ENCODE assay signal across 8 mouse cellular contexts in the genomic region with DNA sequence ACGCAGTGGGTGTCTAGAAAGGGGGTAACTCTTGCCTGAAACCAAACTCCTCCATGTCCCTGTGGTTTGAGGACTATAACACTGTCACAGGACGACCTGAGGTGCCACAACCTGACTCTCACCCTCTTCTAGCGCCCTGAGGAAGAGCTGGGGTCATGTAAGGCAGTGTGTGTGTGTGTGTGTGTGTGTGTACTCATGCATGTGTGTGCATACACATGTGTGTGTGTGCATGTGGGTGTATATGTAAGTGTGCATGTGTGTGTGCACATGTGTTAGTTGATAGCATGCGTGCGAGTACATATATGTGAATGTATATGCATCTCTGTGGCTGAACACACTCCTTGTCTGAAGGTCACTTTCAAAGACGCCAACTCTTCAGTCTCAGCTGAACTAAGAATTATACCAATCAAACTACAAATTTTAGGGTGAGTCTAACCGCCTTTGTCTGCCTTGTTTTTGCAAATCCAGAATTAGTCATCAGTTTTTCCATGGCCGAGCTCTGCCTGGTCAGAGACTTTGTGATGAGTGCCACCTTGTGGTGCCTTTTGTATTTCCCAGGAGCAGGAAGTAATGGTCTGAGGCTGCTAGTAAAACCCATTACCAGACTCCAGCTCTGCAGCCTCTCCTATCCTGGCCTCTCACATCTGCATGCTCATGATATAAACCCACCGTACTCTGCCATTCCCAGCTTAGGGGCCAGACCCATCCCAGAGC. TPM values are rescaled to one million over a fixed set of nuclear protein-coding genes. Genes with fewer than 3 reads are reported as not detected.
DNase-seq lines count a peak whose midpoint lies in the region; ATAC-seq and TF ChIP-seq lines count a peak whose summit lies in the region.

No protein-coding gene starts in this region.

- peak overlapping the region; percentile 49 for H3K27ac ChIP-seq in gastrocnemius, adult 2 months
- H3K27ac ChIP-seq in left cerebral cortex, adult 2 months = no peak overlapping the region

- ATAC-seq in erythroid progenitor cell, adult 5-6 weeks (replicated peaks; ENCODE audit: low FRiP score, poor library complexity, severe bottlenecking) = no peak

- no peak overlapping the region for H3K4me3 ChIP-seq in gastrocnemius, adult 2 months
- H3K4me3 ChIP-seq in left cerebral cortex, adult 2 months = no peak overlapping the region

- TF ChIP-seq CTCF in gastrocnemius, adult 2 months (IDR thresholded peaks at IDR 0.05) = peak; percentile 84
- TF ChIP-seq CTCF in left cerebral cortex, adult 2 months (IDR thresholded peaks at IDR 0.05) = peak; percentile 80

- intact Hi-C loops in gastrocnemius, adult 2 months (cut with DNase I) = loop anchor here (2.0 to 5.0 kb wide), 2 partner anchors 91 to 225 kb away; no protein-coding TSS in a partner anchor
- intact Hi-C loops in left cerebral cortex, adult 2 months (cut with DNase I) = loop anchor here (1.0 kb wide), 2 partner anchors 383 to 528 kb away; no protein-coding TSS in a partner anchor

- DNase-seq in adrenal gland, adult (ENCODE audit: inconsistent age in 2 of 2, low spot score in 1 of 2) = peak; percentile 79 to 93
- DNase-seq in cerebellum, postnatal 25 days = peak; percentile 70 to 86
- peak; percentile 87 for DNase-seq in gastrocnemius, adult 2 months
- peak; percentile 88 for DNase-seq in hindlimb bud, embryonic 11.5 days (ENCODE audit: extremely low spot score, low read depth, low spot score)
- peak; percentile 82 to 84 for DNase-seq in left cerebral cortex, adult 2 months (ENCODE audit: extremely low spot score in 1 of 2, low spot score in 2 of 2)
- DNase-seq in mesoderm, embryonic 11.5 days (ENCODE audit: low read depth, low spot score) = peak; percentile 89
- DNase-seq in spleen, adult 12 weeks (ENCODE audit: low spot score) = peak; percentile 25

RNA-seq across cellular contexts. Expression of a gene that starts 14.6 kb away (rescaled TPM):
- total RNA-seq in gastrocnemius, adult 2 months (2021) = 100 to 1,000 TPM; 102 to 104 TPM
- 100 to 1,000 TPM; 108 to 132 TPM for total RNA-seq in left cerebral cortex, adult 2 months (2021)
- total RNA-seq in erythroid progenitor cell, adult 5-6 weeks (2015; ENCODE audit: low replicate concordance) = 12.6 and 19.7 TPM in 2 replicates
- 20.8 and 23.1 TPM in 2 replicates for total RNA-seq in erythroid progenitor cell, adult 5-6 weeks (2017; ENCODE audit: low replicate concordance)

Comparison
In these comparisons a context has a peak if more than half of its experiments do, and no peak if none do; other contexts are left out.
1. DNase-seq: peak in every context shown above with its lines; median percentile 89 in mesoderm, embryonic 11.5 days; 88 in hindlimb bud, embryonic 11.5 days; 87 in gastrocnemius, adult 2 months; 86 in adrenal gland, adult; 83 in left cerebral cortex, adult 2 months; 78 in cerebellum, postnatal 25 days; 25 in spleen, adult 12 weeks.
2. RNA of a gene that starts 14.6 kb away (total RNA-seq): 108 to 132 TPM in left cerebral cortex, adult 2 months and 102 to 104 TPM in gastrocnemius, adult 2 months; 12.6 to 23.1 TPM in erythroid progenitor cell, adult 5-6 weeks; every median in the first group is over 4 times any median in the second.